Mouse (Mus musculus): ENCODE measurements around the gene Edem3. TPM values are rescaled to one million over a fixed set of nuclear protein-coding genes. Genes with fewer than 3 reads are reported as not detected.

Edem3 gene
- polyA plus RNA-seq, 1 experiment from 2014 or later = 5.6 TPM

GRCm38 (mm10) chr1:151752946-151753345 is 2.2 kb upstream of the Edem3 start:
- WGBS (ENCODE audit: insufficient replicate concordance) = 57% methylated on average over 4 of the region's 4 CpGs
- no peak overlapping the region for H3K9ac ChIP-seq
- H3K4me3 ChIP-seq (replicated peaks) = no peak overlapping the region
- H3K36me3 ChIP-seq (replicated peaks) = no peaks in the 10 kb centered on the region
- H3K4me1 ChIP-seq (replicated peaks) = peaks cover 38% of the 10 kb centered on the region
- no peak overlapping the region for H3K27ac ChIP-seq (replicated peaks)
- H3K9me3 ChIP-seq (replicated peaks) = no peaks in the 10 kb centered on the region
- H3K27me3 ChIP-seq = no peaks in the 10 kb centered on the region
- H3K4me2 ChIP-seq = no peak overlapping the region
- ATAC-seq (ENCODE audit: insufficient read depth) = no peak

- H3K27me3 ChIP-seq = no peaks in the 10 kb centered on the region
- ATAC-seq (ENCODE audit: insufficient read depth) = no peak
- H3K36me3 ChIP-seq (replicated peaks) = no peaks in the 10 kb centered on the region
- H3K4me3 ChIP-seq (replicated peaks) = peak overlapping the region; percentile 99
- peak overlapping the region; percentile 29; the same call in 1 of the 2 replicates for H3K27ac ChIP-seq (replicated peaks)
- H3K4me1 ChIP-seq (replicated peaks) = peaks cover 42% of the 10 kb centered on the region
- H3K9ac ChIP-seq = peak overlapping the region; percentile 92; the same call in 1 of the 2 replicates
- H3K9me3 ChIP-seq (replicated peaks) = no peaks in the 10 kb centered on the region
- peak overlapping the region; percentile 75 for H3K4me2 ChIP-seq
- WGBS (ENCODE audit: insufficient replicate concordance) = 20% methylated on average over 8 of the region's 8 CpGs
These were observed 1.7 kb upstream of the Edem3 start for GRCm38 (mm10) chr1:151753374-151753929.

GRCm38 (mm10) chr1:151754028-151754489 is 1.1 kb upstream of the Edem3 start:
- Histone ChIP-seq H3K4me1 (replicated peaks) (peaks cover 48% of the 10 kb centered on the region), H3K27me3 (no peaks in the 10 kb centered on the region), H3K4me3 (replicated peaks) (peak overlapping the region; percentile 99), H3K9me3 (replicated peaks) (no peaks in the 10 kb centered on the region), H3K9ac (peak overlapping the region; percentile 92), H3K36me3 (replicated peaks) (no peaks in the 10 kb centered on the region), H3K27ac (replicated peaks) (peak overlapping the region; percentile 30), H3K4me2 (peak overlapping the region; percentile 75)
- ATAC-seq (ENCODE audit: insufficient read depth) = no peak
- WGBS (ENCODE audit: insufficient replicate concordance) = 10% methylated on average over 10 of the region's 10 CpGs

GRCm38 (mm10) chr1:151755660-151756424 is 671 bp downstream of the Edem3 start:
- H3K4me1 ChIP-seq (replicated peaks) = peaks cover 49% of the 10 kb centered on the region
- H3K36me3 ChIP-seq (replicated peaks) = peaks cover 9% of the 10 kb centered on the region
- no peak for ATAC-seq (ENCODE audit: insufficient read depth)
- H3K9ac ChIP-seq = peak overlapping the region; percentile 92
- H3K4me3 ChIP-seq (replicated peaks) = peak overlapping the region; percentile 99
- H3K4me2 ChIP-seq = peak overlapping the region; percentile 88
- WGBS (ENCODE audit: insufficient replicate concordance) = 3% methylated on average over 36 of the region's 36 CpGs
- H3K9me3 ChIP-seq (replicated peaks) = no peaks in the 10 kb centered on the region
- H3K27me3 ChIP-seq = no peaks in the 10 kb centered on the region
- peak overlapping the region; percentile 92 for H3K27ac ChIP-seq (replicated peaks)

- peaks cover 49% of the 10 kb centered on the region for H3K4me1 ChIP-seq (replicated peaks)
- ATAC-seq (ENCODE audit: insufficient read depth) = no peak
- peak overlapping the region; percentile 92 for H3K27ac ChIP-seq (replicated peaks)
- WGBS (ENCODE audit: insufficient replicate concordance) = 9% methylated on average over 1 of the region's 1 CpGs
- H3K9me3 ChIP-seq (replicated peaks) = no peaks in the 10 kb centered on the region
- H3K9ac ChIP-seq = peak overlapping the region; percentile 92
- H3K27me3 ChIP-seq = no peaks in the 10 kb centered on the region
- peak overlapping the region; percentile 99 for H3K4me3 ChIP-seq (replicated peaks)
- H3K36me3 ChIP-seq (replicated peaks) = peaks cover 15% of the 10 kb centered on the region
- peak overlapping the region; percentile 88 for H3K4me2 ChIP-seq
These were observed 1.2 kb downstream of the Edem3 start for GRCm38 (mm10) chr1:151756425-151756728.

GRCm38 (mm10) chr1:151758301-151758700 is 3.1 kb downstream of the Edem3 start:
- Histone ChIP-seq H3K4me3 (replicated peaks) (no peak overlapping the region), H3K4me2 (peak overlapping the region; percentile 27; the same call in 1 of the 2 replicates), H3K9me3 (replicated peaks) (no peaks in the 10 kb centered on the region), H3K27ac (replicated peaks) (no peak overlapping the region), H3K4me1 (replicated peaks) (peaks cover 42% of the 10 kb centered on the region), H3K9ac (no peak overlapping the region), H3K36me3 (replicated peaks) (peaks cover 17% of the 10 kb centered on the region), H3K27me3 (no peaks in the 10 kb centered on the region)
- no peak for ATAC-seq (ENCODE audit: insufficient read depth)
- 30% methylated on average over 6 of the region's 6 CpGs for WGBS (ENCODE audit: insufficient replicate concordance)

GRCm38 (mm10) chr1:151758991-151759390 is 3.8 kb downstream of the Edem3 start:
- Histone ChIP-seq H3K9ac (no peak overlapping the region), H3K27me3 (no peaks in the 10 kb centered on the region), H3K27ac (replicated peaks) (no peak overlapping the region), H3K4me1 (replicated peaks) (peaks cover 35% of the 10 kb centered on the region), H3K9me3 (replicated peaks) (no peaks in the 10 kb centered on the region), H3K4me2 (no peak overlapping the region), H3K36me3 (replicated peaks) (peaks cover 17% of the 10 kb centered on the region), H3K4me3 (replicated peaks) (no peak overlapping the region)
- WGBS (ENCODE audit: insufficient replicate concordance) = 63% methylated on average over 2 of the region's 2 CpGs
- no peak for ATAC-seq (ENCODE audit: insufficient read depth)

GRCm38 (mm10) chr1:151764236-151764635 is 9.1 kb downstream of the Edem3 start:
- ATAC-seq (ENCODE audit: insufficient read depth) = no peak
- WGBS (ENCODE audit: insufficient replicate concordance) = 69% methylated on average over 3 of the region's 3 CpGs

GRCm38 (mm10) chr1:151766166-151766565 is 11.0 kb downstream of the Edem3 start:
- Histone ChIP-seq H3K4me1 (replicated peaks) (no peaks in the 10 kb centered on the region), H3K9ac (no peak overlapping the region), H3K4me3 (replicated peaks) (no peak overlapping the region), H3K36me3 (replicated peaks) (peaks cover 13% of the 10 kb centered on the region), H3K27ac (replicated peaks) (no peak overlapping the region), H3K27me3 (no peaks in the 10 kb centered on the region), H3K4me2 (no peak overlapping the region), H3K9me3 (replicated peaks) (no peaks in the 10 kb centered on the region)
- 69% methylated on average over 2 of the region's 2 CpGs for WGBS (ENCODE audit: insufficient replicate concordance)
- ATAC-seq (ENCODE audit: insufficient read depth) = no peak

More at GRCm38 (mm10) chr1:151764236-151764635, 9.1 kb downstream of the Edem3 start:
- Histone ChIP-seq H3K9ac (no peak overlapping the region), H3K27me3 (no peaks in the 10 kb centered on the region), H3K9me3 (replicated peaks) (no peaks in the 10 kb centered on the region), H3K4me3 (replicated peaks) (no peak overlapping the region), H3K36me3 (replicated peaks) (peaks cover 17% of the 10 kb centered on the region), H3K4me2 (no peak overlapping the region), H3K4me1 (replicated peaks) (no peaks in the 10 kb centered on the region), H3K27ac (replicated peaks) (no peak overlapping the region)

GRCm38 (mm10) chr1:151766976-151767654 is 11.9 kb downstream of the Edem3 start:
- no peak overlapping the region for H3K9ac ChIP-seq
- ATAC-seq (ENCODE audit: insufficient read depth) = no peak
- whole genome bisulfite sequencing (ENCODE audit: insufficient replicate concordance) = 87% methylated on average over 3 of the region's 3 CpGs
- H3K4me3 ChIP-seq (replicated peaks) = no peak overlapping the region
- no peaks in the 10 kb centered on the region for H3K9me3 ChIP-seq (replicated peaks)
- no peak overlapping the region for H3K27ac ChIP-seq (replicated peaks)
- peaks cover 14% of the 10 kb centered on the region for H3K36me3 ChIP-seq (replicated peaks)
- H3K27me3 ChIP-seq = no peaks in the 10 kb centered on the region
- H3K4me2 ChIP-seq = no peak overlapping the region
- H3K4me1 ChIP-seq (replicated peaks) = no peaks in the 10 kb centered on the region

- Histone ChIP-seq H3K27me3 (no peaks in the 10 kb centered on the region), H3K4me2 (no peak overlapping the region), H3K36me3 (replicated peaks) (peaks cover 25% of the 10 kb centered on the region), H3K4me1 (replicated peaks) (no peaks in the 10 kb centered on the region), H3K9ac (no peak overlapping the region), H3K27ac (replicated peaks) (no peak overlapping the region), H3K9me3 (replicated peaks) (no peaks in the 10 kb centered on the region), H3K4me3 (replicated peaks) (no peak overlapping the region)
- ATAC-seq (ENCODE audit: insufficient read depth) = no peak
- 81% methylated on average over 3 of the region's 3 CpGs for WGBS (ENCODE audit: insufficient replicate concordance)
These were observed 14.2 kb downstream of the Edem3 start for GRCm38 (mm10) chr1:151769200-151769913.

Measured in liver, embryonic 15.5 days (tissue).